Mouse (Mus musculus): ENCODE data around the gene Chrna1. TPM values are rescaled to one million over a fixed set of nuclear protein-coding genes. Genes with fewer than 3 reads are reported as not detected.

The Chrna1 gene
- polyA plus RNA-seq, 1 experiment from 2014 or later: 0.26 TPM

DNA sequence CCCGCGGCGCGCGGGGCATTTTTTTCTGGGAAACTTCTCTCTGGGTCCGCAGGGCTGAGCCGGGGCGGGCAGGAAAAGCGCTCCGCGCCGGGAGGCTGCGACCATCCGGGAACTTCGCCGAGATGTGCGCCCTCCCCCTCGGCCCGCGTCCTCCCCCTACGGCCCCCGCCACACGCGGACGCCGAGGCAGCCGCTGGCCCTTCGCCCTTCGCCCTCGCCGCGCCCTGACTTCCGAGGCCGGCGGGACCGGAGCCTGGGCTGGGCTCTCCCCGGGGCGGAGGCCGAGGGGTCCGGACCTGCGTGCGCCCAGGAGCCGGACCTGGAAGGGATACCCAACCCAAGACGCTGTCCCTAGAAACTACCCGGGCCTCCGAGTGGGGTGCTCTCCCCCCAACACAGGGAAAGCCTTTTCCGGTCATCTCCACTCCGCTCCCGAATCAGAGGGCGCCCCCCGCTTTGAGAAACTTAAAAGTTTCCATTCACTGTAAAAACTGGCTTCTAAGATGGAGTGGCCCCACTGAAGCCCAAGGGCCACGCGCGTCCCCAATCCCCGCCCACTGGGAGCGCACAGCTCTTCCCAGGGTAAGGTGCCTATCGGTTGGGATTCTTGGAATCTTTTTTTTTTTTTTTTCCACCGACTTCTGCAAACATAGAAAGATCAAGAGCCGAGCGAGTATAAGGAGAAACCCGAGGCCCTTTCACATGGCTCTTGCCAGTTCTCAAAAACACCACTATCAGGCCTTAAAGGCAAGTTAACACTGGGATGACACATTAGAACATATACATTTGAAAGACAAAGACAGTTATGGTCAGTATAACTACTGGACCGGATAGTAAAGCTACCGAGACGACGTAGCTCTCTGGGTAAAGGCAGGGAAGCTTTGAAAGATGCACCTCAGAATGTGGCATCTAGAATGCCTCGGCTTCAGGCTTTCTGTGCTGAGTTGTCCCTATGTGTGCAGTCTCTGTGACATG lies 50.5 kb downstream of the Chrna1 start, which contains the start of gene Wipf1:
TSS of gene Wipf1 (minus strand) at position 379 of the 975 bp plus-strand sequence.
- peak within 1 kb of the TSS; percentile 94 for H3K4me2 ChIP-seq
- peak within 1 kb of the TSS; percentile 85 for H3K9ac ChIP-seq
- WGBS: 3% methylated on average over 55 of the region's 66 CpGs
- 0 out of 2 replicates have a peak, but pooled peaks cover 8% of the 10 kb centered on the region for H3K4me1 ChIP-seq
- H3K27ac ChIP-seq: peak within 1 kb of the TSS; percentile 83
- no peaks in the 10 kb centered on the region for H3K36me3 ChIP-seq
- peak within 1 kb of the TSS; percentile 87 for H3K4me3 ChIP-seq (replicated peaks)
- H3K9me3 ChIP-seq: no peaks in the 10 kb centered on the region
- no peaks in the 10 kb centered on the region for H3K27me3 ChIP-seq (replicated peaks)
- ATAC-seq (ENCODE audit: insufficient read depth, low FRiP score, low read depth): peak; percentile 67

GRCm38 (mm10) chr2:73528516-73529355 lies 51.4 kb downstream of the Chrna1 start:
- ATAC-seq (ENCODE audit: insufficient read depth, low FRiP score, low read depth): peak; percentile 65

GRCm38 (mm10) chr2:73527956-73528355 lies 52.2 kb downstream of the Chrna1 start:
- Histone ChIP-seq H3K9ac (no peak overlapping the region), H3K4me3 (replicated peaks) (peak overlapping the region; percentile 87; the same call in 1 of the 2 replicates), H3K36me3 (no peaks in the 10 kb centered on the region), H3K9me3 (no peaks in the 10 kb centered on the region), H3K4me2 (peak overlapping the region; percentile 94), H3K27me3 (replicated peaks) (no peaks in the 10 kb centered on the region), H3K27ac (no peak overlapping the region), H3K4me1 (peaks cover 14% of the 10 kb centered on the region; the same call in 1 of the 2 replicates)
- 69% methylated on average over 11 of the region's 11 CpGs for WGBS
- ATAC-seq (ENCODE audit: insufficient read depth, low FRiP score, low read depth): no peak

More at GRCm38 (mm10) chr2:73528516-73529355, 51.4 kb downstream of the Chrna1 start:
- Histone ChIP-seq H3K4me3 (replicated peaks) (peak overlapping the region; percentile 87), H3K36me3 (no peaks in the 10 kb centered on the region), H3K9ac (peak overlapping the region; percentile 85), H3K4me2 (peak overlapping the region; percentile 94), H3K9me3 (no peaks in the 10 kb centered on the region), H3K27ac (peak overlapping the region; percentile 83), H3K27me3 (replicated peaks) (no peaks in the 10 kb centered on the region), H3K4me1 (0 out of 2 replicates have a peak, but pooled peaks cover 8% of the 10 kb centered on the region)
- 3% methylated on average over 44 of the region's 59 CpGs for WGBS

GRCm38 (mm10) chr2:73526691-73527090 lies 53.4 kb downstream of the Chrna1 start:
- no peak overlapping the region for H3K9ac ChIP-seq
- H3K36me3 ChIP-seq: no peaks in the 10 kb centered on the region
- no peak overlapping the region for H3K27ac ChIP-seq
- H3K4me1 ChIP-seq: peaks cover 20% of the 10 kb centered on the region
- no peaks in the 10 kb centered on the region for H3K9me3 ChIP-seq
- no peak overlapping the region for H3K4me3 ChIP-seq (replicated peaks)
- 60% methylated on average over 9 of the region's 9 CpGs for WGBS
- ATAC-seq (ENCODE audit: insufficient read depth, low FRiP score, low read depth): no peak
- H3K4me2 ChIP-seq: 0 out of 2 replicates have a peak overlapping the region, but pooled peaks have one; percentile 14
- H3K27me3 ChIP-seq (replicated peaks): no peaks in the 10 kb centered on the region

GRCm38 (mm10) chr2:73522891-73523290 lies 57.2 kb downstream of the Chrna1 start:
- H3K27ac ChIP-seq: no peak overlapping the region
- no peaks in the 10 kb centered on the region for H3K36me3 ChIP-seq
- no peak overlapping the region for H3K9ac ChIP-seq
- H3K9me3 ChIP-seq: no peaks in the 10 kb centered on the region
- H3K4me2 ChIP-seq: no peak overlapping the region
- 53% methylated on average over 8 of the region's 8 CpGs for WGBS
- ATAC-seq (ENCODE audit: insufficient read depth, low FRiP score, low read depth): no peak
- no peaks in the 10 kb centered on the region for H3K27me3 ChIP-seq (replicated peaks)
- H3K4me3 ChIP-seq (replicated peaks): no peak overlapping the region
- H3K4me1 ChIP-seq: peaks cover 15% of the 10 kb centered on the region

- WGBS: 69% methylated on average over 6 of the region's 6 CpGs
- Histone ChIP-seq H3K27me3 (replicated peaks) (no peaks in the 10 kb centered on the region), H3K36me3 (no peaks in the 10 kb centered on the region), H3K9me3 (no peaks in the 10 kb centered on the region), H3K4me1 (peaks cover 15% of the 10 kb centered on the region), H3K4me2 (no peak overlapping the region), H3K4me3 (replicated peaks) (no peak overlapping the region), H3K9ac (no peak overlapping the region), H3K27ac (peak overlapping the region; percentile 14; the same call in 1 of the 2 replicates)
- ATAC-seq (ENCODE audit: insufficient read depth, low FRiP score, low read depth): no peak
These were observed 57.8 kb downstream of the Chrna1 start for GRCm38 (mm10) chr2:73522336-73522735.

DNA sequence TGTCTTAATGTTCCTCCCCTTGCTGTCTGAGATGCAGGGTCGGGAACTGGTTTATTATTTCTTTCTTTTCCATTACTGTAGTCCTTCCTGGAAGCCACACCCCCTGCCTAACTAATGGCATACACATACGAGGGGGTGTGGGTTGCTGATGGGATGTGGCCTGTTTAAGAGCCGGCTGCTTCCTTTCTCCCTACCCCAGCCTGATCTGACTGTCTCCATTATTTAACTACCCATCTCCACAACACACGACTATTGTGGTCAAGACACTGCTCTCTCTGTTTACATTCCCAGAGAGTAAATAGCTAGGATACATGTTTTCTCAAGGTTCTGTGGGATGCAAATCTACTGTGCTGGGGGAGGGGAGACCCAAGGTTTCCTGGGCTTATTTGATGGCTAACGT lies 58.4 kb downstream of the Chrna1 start:
- H3K27ac ChIP-seq: peak overlapping the region; percentile 14; the same call in 1 of the 2 replicates
- H3K4me3 ChIP-seq (replicated peaks): no peak overlapping the region
- H3K36me3 ChIP-seq: no peaks in the 10 kb centered on the region
- H3K9ac ChIP-seq: no peak overlapping the region
- no peaks in the 10 kb centered on the region for H3K9me3 ChIP-seq
- no peak overlapping the region for H3K4me2 ChIP-seq
- H3K27me3 ChIP-seq (replicated peaks): no peaks in the 10 kb centered on the region
- ATAC-seq (ENCODE audit: insufficient read depth, low FRiP score, low read depth): no peak; the same call in 1 of the 2 replicates
- WGBS: 15% methylated on average over 5 of the region's 5 CpGs
- H3K4me1 ChIP-seq: peaks cover 13% of the 10 kb centered on the region

DNA sequence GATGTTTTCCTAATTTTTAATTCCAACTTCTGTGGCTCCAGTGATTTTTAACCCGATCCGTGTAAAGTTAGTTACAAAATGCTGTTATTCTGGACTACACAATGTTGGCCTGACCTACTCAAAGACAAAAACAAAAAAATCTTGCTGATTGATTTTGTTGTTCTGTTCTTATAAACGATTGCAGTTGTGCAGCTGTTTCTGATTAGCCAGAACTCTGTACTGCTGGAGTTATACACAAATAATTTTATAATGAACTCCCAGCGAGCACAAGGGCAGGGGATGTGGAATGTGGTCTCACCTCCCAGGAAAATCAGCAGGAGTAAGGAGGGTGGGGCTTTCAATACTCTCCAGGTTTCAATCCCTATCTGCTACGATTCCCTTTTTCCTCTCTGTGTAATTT lies 61.2 kb downstream of the Chrna1 start:
- WGBS: 66% methylated on average over 5 of the region's 5 CpGs
- no peaks in the 10 kb centered on the region for H3K36me3 ChIP-seq
- H3K4me1 ChIP-seq: peaks cover 13% of the 10 kb centered on the region
- ATAC-seq (ENCODE audit: insufficient read depth, low FRiP score, low read depth): no peak
- no peak overlapping the region for H3K4me3 ChIP-seq (replicated peaks)
- no peaks in the 10 kb centered on the region for H3K9me3 ChIP-seq
- H3K9ac ChIP-seq: no peak overlapping the region
- H3K27me3 ChIP-seq (replicated peaks): no peaks in the 10 kb centered on the region
- no peak overlapping the region for H3K27ac ChIP-seq
- no peak overlapping the region for H3K4me2 ChIP-seq

GRCm38 (mm10) chr2:73518311-73518710 lies 61.8 kb downstream of the Chrna1 start:
- Histone ChIP-seq H3K4me1 (peaks cover 11% of the 10 kb centered on the region), H3K27me3 (replicated peaks) (no peaks in the 10 kb centered on the region), H3K9ac (no peak overlapping the region), H3K4me2 (no peak overlapping the region), H3K4me3 (replicated peaks) (no peak overlapping the region), H3K36me3 (no peaks in the 10 kb centered on the region), H3K9me3 (no peaks in the 10 kb centered on the region), H3K27ac (no peak overlapping the region)
- no peak for ATAC-seq (ENCODE audit: insufficient read depth, low FRiP score, low read depth)
- whole genome bisulfite sequencing: 87% methylated on average over 2 of the region's 2 CpGs

DNA sequence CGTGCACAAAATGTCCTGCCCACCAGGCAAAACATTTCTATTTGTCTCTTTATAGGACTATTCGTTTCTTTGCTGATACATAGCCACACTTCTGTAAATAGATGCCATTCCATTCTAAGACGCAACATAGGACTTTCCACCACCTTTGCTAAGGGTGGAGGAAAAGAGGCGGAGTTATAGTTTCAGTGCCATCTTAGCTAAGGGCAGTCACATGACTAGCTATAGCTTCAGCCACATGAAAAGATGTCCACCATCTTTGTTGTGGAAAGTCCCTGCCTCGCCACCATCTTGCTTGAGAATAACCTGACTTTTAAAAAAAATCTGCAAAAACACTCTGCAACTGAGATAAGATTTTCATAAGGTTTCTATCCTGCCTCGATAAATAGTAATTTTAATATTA lies 66.0 kb downstream of the Chrna1 start:
- H3K9me3 ChIP-seq: no peaks in the 10 kb centered on the region
- no peak for ATAC-seq (ENCODE audit: insufficient read depth, low FRiP score, low read depth)

More for the DNA sequence above, 66.0 kb downstream of the Chrna1 start:
- Histone ChIP-seq H3K9ac (no peak overlapping the region), H3K36me3 (no peaks in the 10 kb centered on the region), H3K4me2 (no peak overlapping the region), H3K4me1 (0 out of 2 replicates have a peak, but pooled peaks cover 6% of the 10 kb centered on the region), H3K27ac (no peak overlapping the region), H3K4me3 (replicated peaks) (no peak overlapping the region), H3K27me3 (replicated peaks) (no peaks in the 10 kb centered on the region)
- WGBS: 88% methylated on average over 6 of the region's 6 CpGs
